Mouse (Mus musculus): ENCODE measurements at regions not wholly inside any gene's neighbourhood (a gene's known extent, or its start where the extent isn't known, plus 50 kb on each side); places are given as distances from the start of the nearest gene placed in this dataset.

- H3K36me3 ChIP-seq (replicated peaks in 1 of 2; ENCODE audit: control insufficient read depth in 1 of 2, insufficient read depth in 1 of 2, low read length in 1 of 2) = no peaks in the 10 kb centered on the region
- peaks cover 0 to 13% of the 10 kb centered on the region in 2 experiments; a peak in 2 of 4 replicates for H3K4me1 ChIP-seq (ENCODE audit: control insufficient read depth in 1 of 2, insufficient read depth in 2 of 2)
- dilution Hi-C loops (cut with MboI; ENCODE audit: extremely low pct_ligation_motif_present, extremely low pct_unique_long_range_greater_than_20kb, low sequenced_read_pairs) = no loop called here
- H3K9me3 ChIP-seq (replicated peaks; ENCODE audit: low read length) = no peaks in the 10 kb centered on the region
- H3K4me3 ChIP-seq (replicated peaks in 1 of 3; ENCODE audit: low read depth in 2 of 3, low read length in 2 of 3, poor library complexity in 1 of 3) = no peak overlapping the region
- no peaks in the 10 kb centered on the region for H3K27me3 ChIP-seq (replicated peaks)
- no peak overlapping the region for H3K4me2 ChIP-seq (ENCODE audit: insufficient read depth, low read depth, poor library complexity, severe bottlenecking)
- H3K79me2 ChIP-seq (replicated peaks; ENCODE audit: control insufficient read depth, extremely low read depth, insufficient read depth, poor library complexity, severe bottlenecking) = no peaks in the 10 kb centered on the region
- in situ Hi-C loops (cut with MboI; ENCODE audit: low pct_ligation_motif_present, low pct_unique_long_range_greater_than_20kb, low sequenced_read_pairs) = no loop called here
- no peak overlapping the region for H3K9ac ChIP-seq (ENCODE audit: insufficient read depth, low read depth)
- DNase-seq (ENCODE audit: extremely low read depth) = no peak
- TF ChIP-seq RCOR1 (conservative IDR thresholded peaks at IDR 0.05; ENCODE audit: low read depth, low read length) = no peak
- TF ChIP-seq ZMIZ1 (IDR thresholded peaks at IDR 0.05; ENCODE audit: low read depth, low read length) = no peak
- TF ChIP-seq MAZ (IDR thresholded peaks at IDR 0.05; ENCODE audit: low read depth, low read length) = no peak
- TF ChIP-seq POLR2AphosphoS2 (IDR thresholded peaks at IDR 0.05; ENCODE audit: low read depth, low read length) = no peak
- no peak for TF ChIP-seq CTCF (conservative IDR thresholded peaks at IDR 0.05 in 1 of 2, IDR thresholded peaks at IDR 0.05 in 1 of 2; ENCODE audit: low read depth in 2 of 2, low read length in 2 of 2)
- no peak for TF ChIP-seq BHLHE40 (IDR thresholded peaks at IDR 0.05; ENCODE audit: low read depth, low read length)
- no peak for TF ChIP-seq ZC3H11A (IDR thresholded peaks at IDR 0.05; ENCODE audit: low read depth, low read length)
- TF ChIP-seq MYC (IDR thresholded peaks at IDR 0.05; ENCODE audit: low read depth, low read length) = no peak
- TF ChIP-seq SIN3A (IDR thresholded peaks at IDR 0.05; ENCODE audit: low read length) = no peak
- TF ChIP-seq MXI1 (IDR thresholded peaks at IDR 0.05; ENCODE audit: low read depth, low read length) = no peak
- TF ChIP-seq ZNF384 (IDR thresholded peaks at IDR 0.05; ENCODE audit: low read depth, low read length) = no peak
- no peak for TF ChIP-seq CHD2 (IDR thresholded peaks at IDR 0.05; ENCODE audit: low read length)
- TF ChIP-seq RAD21 (IDR thresholded peaks at IDR 0.05; ENCODE audit: low read depth, low read length) = no peak
- TF ChIP-seq EP300 (IDR thresholded peaks at IDR 0.05; ENCODE audit: low read length) = no peak
- TF ChIP-seq ZKSCAN1 (IDR thresholded peaks at IDR 0.05; ENCODE audit: borderline replicate concordance, low read depth, low read length) = no peak
- no peak for TF ChIP-seq NRF1 (IDR thresholded peaks at IDR 0.05; ENCODE audit: low read depth, low read length)
- no peak for TF ChIP-seq MAFK (IDR thresholded peaks at IDR 0.05; ENCODE audit: insufficient replicate concordance, low read length)
- no peak for TF ChIP-seq MEF2A (IDR thresholded peaks at IDR 0.05; ENCODE audit: borderline replicate concordance, low read depth, low read length)
- no peak overlapping the region for H3K27ac ChIP-seq (ENCODE audit: insufficient read depth, low read depth)
These were observed 437.6 kb upstream of the Tbl1xr1 start for GRCm38 (mm10) chr3:21638886-21639285.

- Histone ChIP-seq H3K79me2 (replicated peaks; ENCODE audit: control insufficient read depth, extremely low read depth, insufficient read depth, poor library complexity, severe bottlenecking) (no peaks in the 10 kb centered on the region), H3K36me3 (replicated peaks in 1 of 2; ENCODE audit: control insufficient read depth in 1 of 2, insufficient read depth in 1 of 2, low read length in 1 of 2) (no peaks in the 10 kb centered on the region), H3K9me3 (replicated peaks; ENCODE audit: low read length) (no peaks in the 10 kb centered on the region), H3K27ac (ENCODE audit: insufficient read depth, low read depth) (no peak overlapping the region), H3K27me3 (replicated peaks) (no peaks in the 10 kb centered on the region), H3K9ac (ENCODE audit: insufficient read depth, low read depth) (no peak overlapping the region), H3K4me1 (ENCODE audit: control insufficient read depth in 1 of 2, insufficient read depth in 2 of 2) (peaks cover 0 to 8% of the 10 kb centered on the region in 2 experiments; a peak in 2 of 4 replicates), H3K4me3 (replicated peaks in 1 of 3; ENCODE audit: low read depth in 2 of 3, low read length in 2 of 3, poor library complexity in 1 of 3) (no peak overlapping the region), H3K4me2 (ENCODE audit: insufficient read depth, low read depth, poor library complexity, severe bottlenecking) (no peak overlapping the region)
- in situ Hi-C loops (cut with MboI; ENCODE audit: low pct_ligation_motif_present, low pct_unique_long_range_greater_than_20kb, low sequenced_read_pairs) = no loop called here
- no peak for DNase-seq (ENCODE audit: extremely low read depth)
- TF ChIP-seq TBP (conservative IDR thresholded peaks at IDR 0.05; ENCODE audit: low read depth, low read length) = no peak
- no peak for TF ChIP-seq KAT2A (IDR thresholded peaks at IDR 0.05; ENCODE audit: insufficient replicate concordance, low read length)
- TF ChIP-seq ZNF384 (IDR thresholded peaks at IDR 0.05; ENCODE audit: low read depth, low read length) = no peak
- no peak for TF ChIP-seq E2F4 (IDR thresholded peaks at IDR 0.05; ENCODE audit: insufficient replicate concordance, low read depth, low read length)
- no peak for TF ChIP-seq PAX5 (IDR thresholded peaks at IDR 0.05; ENCODE audit: low read length)
- TF ChIP-seq ZKSCAN1 (IDR thresholded peaks at IDR 0.05; ENCODE audit: borderline replicate concordance, low read depth, low read length) = no peak
- no peak for TF ChIP-seq ZMIZ1 (IDR thresholded peaks at IDR 0.05; ENCODE audit: low read depth, low read length)
- no peak for TF ChIP-seq SMC3 (IDR thresholded peaks at IDR 0.05; ENCODE audit: low read depth, low read length)
- no peak for TF ChIP-seq MAX (IDR thresholded peaks at IDR 0.05; ENCODE audit: low read length)
- no peak for TF ChIP-seq UBTF (IDR thresholded peaks at IDR 0.05; ENCODE audit: low read depth, low read length)
- TF ChIP-seq ETS1 (conservative IDR thresholded peaks at IDR 0.05; ENCODE audit: low read depth, low read length) = no peak
- TF ChIP-seq CHD1 (IDR thresholded peaks at IDR 0.05; ENCODE audit: low read depth, low read length) = no peak
- TF ChIP-seq CHD2 (IDR thresholded peaks at IDR 0.05; ENCODE audit: low read length) = no peak
- no peak for TF ChIP-seq MYC (IDR thresholded peaks at IDR 0.05; ENCODE audit: low read depth, low read length)
- dilution Hi-C loops (cut with MboI; ENCODE audit: extremely low pct_ligation_motif_present, extremely low pct_unique_long_range_greater_than_20kb, low sequenced_read_pairs) = no loop called here
These were observed 436.9 kb upstream of the Tbl1xr1 start for GRCm38 (mm10) chr3:21639576-21639975.

Data from CH12.LX (cell line).